Mouse (Mus musculus): ENCODE data around the gene Chrna7. TPM values are rescaled to one million over a fixed set of nuclear protein-coding genes. Genes with fewer than 3 reads are reported as not detected.

The Chrna7 gene
- under 1 TPM in 1 of 2 experiments, not detected in 1; 0.11 TPM for total RNA-seq (2021)

- DNase-seq: peak; percentile 79
Measured at GRCm38 (mm10) chr7:63212084-63212723, at the start of gene Chrna7. Chrna7 (minus strand) TSS chr7:63212569.

GRCm38 (mm10) chr7:63249404-63249803, 37.0 kb upstream of the Chrna7 start:
- no peak for DNase-seq

- DNase-seq: no peak
Measured at GRCm38 (mm10) chr7:63237852-63238516, 25.6 kb upstream of the Chrna7 start.

GRCm38 (mm10) chr7:63225066-63225780, 12.9 kb upstream of the Chrna7 start:
- DNase-seq: no peak

GRCm38 (mm10) chr7:63211641-63212083, 707 bp downstream of the Chrna7 start:
- no peak for DNase-seq

- DNase-seq: no peak
Measured at GRCm38 (mm10) chr7:63209501-63209900, 2.9 kb downstream of the Chrna7 start.

GRCm38 (mm10) chr7:63207137-63207536, 5.2 kb downstream of the Chrna7 start:
- no peak for DNase-seq

GRCm38 (mm10) chr7:63195560-63195959, 16.8 kb downstream of the Chrna7 start:
- DNase-seq: no peak

- no peak for DNase-seq
Measured at GRCm38 (mm10) chr7:63189647-63190534, 22.5 kb downstream of the Chrna7 start.

GRCm38 (mm10) chr7:63170063-63170787, 42.1 kb downstream of the Chrna7 start:
- no peak for DNase-seq

- DNase-seq: no peak
Measured at GRCm38 (mm10) chr7:63164617-63165016, 47.8 kb downstream of the Chrna7 start.

GRCm38 (mm10) chr7:63162272-63162864, 50.0 kb downstream of the Chrna7 start:
- no peak for DNase-seq

- no peak for DNase-seq
Measured at GRCm38 (mm10) chr7:63153239-63153638, 59.1 kb downstream of the Chrna7 start.

GRCm38 (mm10) chr7:63148740-63149139, 63.6 kb downstream of the Chrna7 start:
- DNase-seq: no peak

- DNase-seq: no peak
Measured at GRCm38 (mm10) chr7:63148321-63148720, 64.0 kb downstream of the Chrna7 start.

GRCm38 (mm10) chr7:63122547-63122946, 89.8 kb downstream of the Chrna7 start:
- DNase-seq: no peak

GRCm38 (mm10) chr7:63113671-63114070, 98.7 kb downstream of the Chrna7 start:
- no peak for DNase-seq

GRCm38 (mm10) chr7:63113252-63113651, 99.1 kb downstream of the Chrna7 start:
- no peak for DNase-seq

- no peak for DNase-seq
Measured at GRCm38 (mm10) chr7:63109348-63109747, 103.0 kb downstream of the Chrna7 start.

GRCm38 (mm10) chr7:63085954-63086353, 126.4 kb downstream of the Chrna7 start:
- DNase-seq: no peak

GRCm38 (mm10) chr7:63084351-63085003, 127.9 kb downstream of the Chrna7 start:
- no peak for DNase-seq

Data from heart, postnatal 4 days (tissue).